Mouse (Mus musculus): ENCODE measurements around the gene Crtc2.

GRCm38 (mm10) chr3:90211475-90212398, 42.2 kb upstream of the Crtc2 start:
- TF ChIP-seq CTCF (IDR thresholded peaks at IDR 0.05; ENCODE audit: low read depth, low read length) (no peak), POLR2A (IDR thresholded peaks at IDR 0.05; ENCODE audit: borderline replicate concordance, low read depth, low read length) (no peak)

All from bone marrow macrophage, adult 2 months (primary cell).